Mouse (Mus musculus) midbrain, embryonic 12.5 days (tissue): Measurements from ENCODE around the gene Anapc15-ps. TPM values are rescaled to one million over a fixed set of nuclear protein-coding genes. Genes with fewer than 3 reads are reported as not detected.

Experiments
- ATAC-seq: fragments of 200-750 bp; cut with Nextera tagmentation; 2 replicates; pipeline ENCODE4 v1.8.0; 2017; ENCODE audit warnings: low read depth, moderate TSS enrichment, moderate library complexity; ENCODE audit not compliant: low FRiP score
- H3K27ac ChIP-seq: fragments of 300-500 bp; sonication (generic); replicated peaks from 2 replicates; pipeline ENCODE4 v1.5.1; 2016; ENCODE audit warnings: mild to moderate bottlenecking
- H3K27me3 ChIP-seq: fragments of 300-500 bp; sonication (generic); 2 replicates; pipeline ENCODE4 v1.6.1; 2016; ENCODE audit warnings: mild to moderate bottlenecking
- H3K36me3 ChIP-seq: fragments of 300-500 bp; sonication (generic); 2 replicates; pipeline ENCODE4 v1.6.1; 2016
- H3K4me1 ChIP-seq: fragments of 300-500 bp; sonication (generic); 2 replicates; pipeline ENCODE4 v1.6.1; 2016
- H3K4me2 ChIP-seq: fragments of 300-500 bp; sonication (generic); replicated peaks from 2 replicates; pipeline ENCODE4 v1.6.1; 2016; ENCODE audit warnings: mild to moderate bottlenecking, moderate library complexity
- H3K4me3 ChIP-seq: fragments of 300-500 bp; sonication (generic); 2 replicates; pipeline ENCODE4 v1.5.1; 2016; ENCODE audit warnings: mild to moderate bottlenecking
- H3K9ac ChIP-seq: fragments of 300-500 bp; sonication (generic); replicated peaks from 2 replicates; pipeline ENCODE4 v1.6.1; 2016; ENCODE audit warnings: mild to moderate bottlenecking, moderate library complexity
- H3K9me3 ChIP-seq: fragments of 300-500 bp; sonication (generic); 2 replicates; pipeline ENCODE4 v1.6.1; 2016; ENCODE audit warnings: mild to moderate bottlenecking
- WGBS: fragments of 180-500 bp; shearing (Covaris S2); methylation state at CpG from one replicate; pipeline ENCODE4 v1.1.7; 2016; 5-methylcytosine and 5-hydroxymethylcytosine counted together
- polyA plus RNA-seq: library from polyadenylated mRNA; unstranded; fragments of >200 nt; fragmentation: Nextera tagmentation; extraction: Ambion mirVana; gene quantifications from 2 replicates; pipeline ENCODE4 v1.2.1, GENCODE M21; 2016

Anapc15-ps gene
- polyA plus RNA-seq, 1 experiment from 2014 or later: not detected

GRCm38 (mm10) chr10:95686041-95686440, 12.8 kb upstream of the Anapc15-ps start:
- ATAC-seq: no peak
- WGBS: 87% methylated on average over 4 of the region's 4 CpGs
- no peaks in the 10 kb centered on the region for H3K36me3 ChIP-seq
- H3K27me3 ChIP-seq: no peaks in the 10 kb centered on the region
- H3K27ac ChIP-seq: no peak overlapping the region
- H3K4me3 ChIP-seq: no peak overlapping the region
- H3K4me2 ChIP-seq: no peak overlapping the region
- no peak overlapping the region for H3K9ac ChIP-seq
- H3K9me3 ChIP-seq: no peaks in the 10 kb centered on the region
- peaks cover 6% of the 10 kb centered on the region for H3K4me1 ChIP-seq

GRCm38 (mm10) chr10:95684782-95685555, 11.7 kb upstream of the Anapc15-ps start:
- H3K4me1 ChIP-seq: peaks cover 13% of the 10 kb centered on the region
- H3K36me3 ChIP-seq: no peaks in the 10 kb centered on the region
- no peak overlapping the region for H3K4me2 ChIP-seq
- H3K9me3 ChIP-seq: no peaks in the 10 kb centered on the region
- H3K27ac ChIP-seq: peak overlapping the region; percentile 52; the same call in 1 of the 2 replicates
- WGBS: 19% methylated on average over 15 of the region's 15 CpGs
- peak; percentile 78 for ATAC-seq
- H3K4me3 ChIP-seq: no peak overlapping the region
- no peaks in the 10 kb centered on the region for H3K27me3 ChIP-seq
- H3K9ac ChIP-seq: no peak overlapping the region

- 0 out of 2 replicates have a peak, but pooled peaks cover under 1% of the 10 kb centered on the region for H3K27me3 ChIP-seq
- ATAC-seq: no peak
- no peak overlapping the region for H3K9ac ChIP-seq
- H3K36me3 ChIP-seq: no peaks in the 10 kb centered on the region
- no peaks in the 10 kb centered on the region for H3K9me3 ChIP-seq
- WGBS: 86% methylated on average over 4 of the region's 4 CpGs
- H3K27ac ChIP-seq: no peak overlapping the region
- no peak overlapping the region for H3K4me3 ChIP-seq
- no peak overlapping the region for H3K4me2 ChIP-seq
- H3K4me1 ChIP-seq: peaks cover 13% of the 10 kb centered on the region
Measured at GRCm38 (mm10) chr10:95684250-95684649, 11.0 kb upstream of the Anapc15-ps start.

- H3K4me3 ChIP-seq: no peak overlapping the region
- ATAC-seq: no peak
- 94% methylated on average over 3 of the region's 3 CpGs for WGBS
Measured at GRCm38 (mm10) chr10:95683735-95684134, 10.5 kb upstream of the Anapc15-ps start.

GRCm38 (mm10) chr10:95682964-95683363, 9.7 kb upstream of the Anapc15-ps start:
- Histone ChIP-seq H3K4me2 (no peak overlapping the region), H3K4me3 (no peak overlapping the region), H3K27ac (no peak overlapping the region), H3K36me3 (no peaks in the 10 kb centered on the region), H3K27me3 (peaks cover 5% of the 10 kb centered on the region; the same call in 1 of the 2 replicates), H3K9me3 (no peaks in the 10 kb centered on the region), H3K4me1 (peaks cover 15% of the 10 kb centered on the region), H3K9ac (no peak overlapping the region)
- WGBS: 82% methylated on average over 10 of the region's 10 CpGs
- ATAC-seq: no peak

More at GRCm38 (mm10) chr10:95683735-95684134, 10.5 kb upstream of the Anapc15-ps start:
- peaks cover 3% of the 10 kb centered on the region; the same call in 1 of the 2 replicates for H3K27me3 ChIP-seq
- H3K9ac ChIP-seq: no peak overlapping the region
- H3K4me1 ChIP-seq: peaks cover 13% of the 10 kb centered on the region
- H3K27ac ChIP-seq: no peak overlapping the region
- H3K36me3 ChIP-seq: no peaks in the 10 kb centered on the region
- no peak overlapping the region for H3K4me2 ChIP-seq
- H3K9me3 ChIP-seq: no peaks in the 10 kb centered on the region

GRCm38 (mm10) chr10:95682091-95682740, 9.0 kb upstream of the Anapc15-ps start:
- no peak for ATAC-seq
- no peaks in the 10 kb centered on the region for H3K36me3 ChIP-seq
- H3K4me1 ChIP-seq: peaks cover 19% of the 10 kb centered on the region
- H3K4me3 ChIP-seq: no peak overlapping the region
- no peak overlapping the region for H3K27ac ChIP-seq
- no peak overlapping the region for H3K4me2 ChIP-seq
- H3K27me3 ChIP-seq: peaks cover 9% of the 10 kb centered on the region; the same call in 1 of the 2 replicates
- 91% methylated on average over 9 of the region's 9 CpGs for WGBS
- no peak overlapping the region for H3K9ac ChIP-seq
- H3K9me3 ChIP-seq: no peaks in the 10 kb centered on the region

- Histone ChIP-seq H3K4me2 (peak overlapping the region; percentile 38; the same call in 1 of the 2 replicates), H3K36me3 (no peaks in the 10 kb centered on the region), H3K9me3 (no peaks in the 10 kb centered on the region), H3K9ac (no peak overlapping the region), H3K27me3 (peaks cover 9% of the 10 kb centered on the region; the same call in 1 of the 2 replicates), H3K4me3 (no peak overlapping the region), H3K27ac (no peak overlapping the region), H3K4me1 (peaks cover 19% of the 10 kb centered on the region)
- no peak for ATAC-seq
- 78% methylated on average over 4 of the region's 4 CpGs for WGBS
Measured at GRCm38 (mm10) chr10:95681481-95681880, 8.2 kb upstream of the Anapc15-ps start.

GRCm38 (mm10) chr10:95681058-95681440, 7.8 kb upstream of the Anapc15-ps start:
- Histone ChIP-seq H3K36me3 (no peaks in the 10 kb centered on the region), H3K4me1 (peaks cover 19% of the 10 kb centered on the region), H3K9ac (no peak overlapping the region), H3K4me2 (peak overlapping the region; percentile 38), H3K27ac (no peak overlapping the region), H3K27me3 (peaks cover 9% of the 10 kb centered on the region; the same call in 1 of the 2 replicates), H3K9me3 (no peaks in the 10 kb centered on the region), H3K4me3 (peak overlapping the region; percentile 21)
- 55% methylated on average over 7 of the region's 7 CpGs for WGBS
- ATAC-seq: 0 out of 2 replicates have a peak, but pooled peaks have one; percentile 14

- WGBS: 46% methylated on average over 28 of the region's 28 CpGs
- H3K9me3 ChIP-seq: no peaks in the 10 kb centered on the region
- H3K9ac ChIP-seq: no peak overlapping the region
- no peak overlapping the region for H3K27ac ChIP-seq
- H3K4me3 ChIP-seq: peak overlapping the region; percentile 21
- ATAC-seq: no peak
- peak overlapping the region; percentile 38 for H3K4me2 ChIP-seq
- no peaks in the 10 kb centered on the region for H3K36me3 ChIP-seq
- peaks cover 19% of the 10 kb centered on the region for H3K4me1 ChIP-seq
- peaks cover 9% of the 10 kb centered on the region; the same call in 1 of the 2 replicates for H3K27me3 ChIP-seq
Measured at GRCm38 (mm10) chr10:95680153-95681057, 7.2 kb upstream of the Anapc15-ps start.

GRCm38 (mm10) chr10:95679131-95679530, 5.9 kb upstream of the Anapc15-ps start:
- Histone ChIP-seq H3K4me3 (no peak overlapping the region), H3K9ac (no peak overlapping the region), H3K27ac (no peak overlapping the region), H3K9me3 (no peaks in the 10 kb centered on the region), H3K4me1 (peaks cover 12% of the 10 kb centered on the region), H3K4me2 (no peak overlapping the region), H3K36me3 (no peaks in the 10 kb centered on the region), H3K27me3 (peaks cover 9% of the 10 kb centered on the region; the same call in 1 of the 2 replicates)
- WGBS: 82% methylated on average over 5 of the region's 5 CpGs
- ATAC-seq: no peak

- ATAC-seq: no peak
- WGBS: 98% methylated on average over 2 of the region's 2 CpGs
Measured at GRCm38 (mm10) chr10:95678661-95679060, 5.4 kb upstream of the Anapc15-ps start.

More at GRCm38 (mm10) chr10:95678661-95679060, 5.4 kb upstream of the Anapc15-ps start:
- Histone ChIP-seq H3K4me2 (no peak overlapping the region), H3K27me3 (peaks cover 9% of the 10 kb centered on the region; the same call in 1 of the 2 replicates), H3K36me3 (no peaks in the 10 kb centered on the region), H3K9me3 (no peaks in the 10 kb centered on the region), H3K9ac (no peak overlapping the region), H3K4me1 (peaks cover 12% of the 10 kb centered on the region), H3K27ac (no peak overlapping the region), H3K4me3 (no peak overlapping the region)
